In the genomic region with DNA sequence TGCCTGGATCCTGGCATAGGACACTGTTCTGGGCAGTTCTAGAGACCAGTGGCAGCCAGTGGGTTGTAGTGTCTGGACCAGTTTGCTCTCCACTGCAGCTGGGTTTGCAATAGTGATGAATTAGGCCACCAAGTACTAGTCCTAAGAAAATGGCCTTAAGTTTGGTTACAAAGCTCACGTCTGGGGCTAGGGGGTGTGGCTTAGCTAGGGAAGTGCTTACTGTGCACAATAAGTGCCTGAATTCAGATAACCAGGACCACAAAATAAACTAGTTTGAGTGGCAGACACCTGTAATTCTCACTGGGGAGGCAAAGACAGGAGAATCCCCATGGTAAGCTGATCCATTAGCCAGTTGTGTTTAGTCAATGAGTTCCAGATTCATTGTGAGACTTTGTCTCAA, we compare ENCODE assay signal across 19 mouse cellular contexts. TPM values are rescaled to one million over a fixed set of nuclear protein-coding genes. Genes with fewer than 3 reads are reported as not detected.
DNase-seq lines count a peak whose midpoint lies in the region; ATAC-seq and TF ChIP-seq lines count a peak whose summit lies in the region.
"Had no signal": no experiment of that assay in that cellular context is flagged by ENCODE, and none has a peak within 500 bp of the region (broad histone marks: within the 10 kb centered on the region; RNA-seq: fewer than 3 reads in every experiment).

No protein-coding gene starts in this region.

- H3K36me3 ChIP-seq in heart, postnatal 0 days (replicated peaks; ENCODE audit: control insufficient read depth, insufficient read depth, low read length): no peaks in the 10 kb centered on the region
- no peaks in the 10 kb centered on the region for H3K36me3 ChIP-seq in intestine, embryonic 15.5 days
- H3K36me3 ChIP-seq: stomach, embryonic 15.5 days had no signal

- no peak overlapping the region for H3K9ac ChIP-seq in heart, postnatal 0 days (replicated peaks; ENCODE audit: low read depth, low read length)
- H3K9ac ChIP-seq in intestine, embryonic 15.5 days: no peak overlapping the region
- H3K9ac ChIP-seq: stomach, embryonic 15.5 days had no signal

- H3K4me2 ChIP-seq in heart, postnatal 0 days (ENCODE audit: low read depth, low read length): no peak overlapping the region
- H3K4me2 ChIP-seq in intestine, embryonic 15.5 days (replicated peaks): no peak overlapping the region
- H3K4me2 ChIP-seq: heart, embryonic 11.5 days; midbrain, embryonic 11.5 days; stomach, embryonic 15.5 days had no signal

- TF ChIP-seq CTCF in heart, postnatal 0 days (IDR thresholded peaks at IDR 0.05; ENCODE audit: low read depth): no peak
- TF ChIP-seq CTCF in bone marrow, adult 2 months (IDR thresholded peaks at IDR 0.05; ENCODE audit: control insufficient read depth, insufficient read depth, low read length): no peak

- peak overlapping the region; percentile 43; the same call in 1 of the 2 replicates for H3K27ac ChIP-seq in heart, postnatal 0 days (ENCODE audit: low read depth)
- H3K27ac ChIP-seq in bone marrow, adult 2 months (ENCODE audit: control insufficient read depth, insufficient read depth, low read depth, low read length, poor library complexity): peak overlapping the region; percentile 2; the same call in 1 of the 2 replicates
- no peak overlapping the region for H3K27ac ChIP-seq in intestine, embryonic 15.5 days
- H3K27ac ChIP-seq: stomach, embryonic 15.5 days had no signal

- no peak for ATAC-seq in heart, postnatal 0 days (ENCODE audit: insufficient read depth, low read depth)
- ATAC-seq in megakaryocyte progenitor cell, adult 5-6 weeks (replicated peaks; ENCODE audit: poor library complexity): peak; percentile 56
- ATAC-seq in erythroid progenitor cell, adult 5-6 weeks (replicated peaks; ENCODE audit: low FRiP score, poor library complexity, severe bottlenecking): no peak
- ATAC-seq in intestine, embryonic 15.5 days: no peak
- ATAC-seq: hindbrain, embryonic 16.5 days had no signal

- TF ChIP-seq EP300 in heart, postnatal 0 days (IDR thresholded peaks at IDR 0.05; ENCODE audit: low read depth): no peak

- no peak overlapping the region for H3K4me3 ChIP-seq in heart, postnatal 0 days (ENCODE audit: low read depth, low read length)
- no peak overlapping the region for H3K4me3 ChIP-seq in bone marrow, adult 2 months (replicated peaks; ENCODE audit: control insufficient read depth, low read depth, low read length)
- no peak overlapping the region for H3K4me3 ChIP-seq in intestine, embryonic 15.5 days (replicated peaks)
- H3K4me3 ChIP-seq: stomach, embryonic 15.5 days had no signal

- no peak for TF ChIP-seq POLR2A in bone marrow, adult 2 months (IDR thresholded peaks at IDR 0.05; ENCODE audit: borderline replicate concordance, control insufficient read depth, low read depth, low read length)

- no peaks in the 10 kb centered on the region for H3K9me3 ChIP-seq in heart, postnatal 0 days (replicated peaks; ENCODE audit: control insufficient read depth, low read length)
- H3K9me3 ChIP-seq in intestine, embryonic 15.5 days: no peaks in the 10 kb centered on the region
- H3K9me3 ChIP-seq: stomach, embryonic 15.5 days had no signal

- H3K27me3 ChIP-seq in heart, postnatal 0 days (ENCODE audit: control insufficient read depth, insufficient read depth, low read length): no peaks in the 10 kb centered on the region
- no peaks in the 10 kb centered on the region for H3K27me3 ChIP-seq in intestine, embryonic 15.5 days (replicated peaks)
- H3K27me3 ChIP-seq: stomach, embryonic 15.5 days had no signal

- no peak for DNase-seq in heart, postnatal 0 days (ENCODE audit: low spot score)
- no peak for DNase-seq in heart, adult 18-20 months
- peak; percentile 66 for DNase-seq in thymus, postnatal 25 days
- no peak for DNase-seq in cerebellum, postnatal 14 days
- DNase-seq: cerebellum, adult 11 months; embryo, embryonic 11 days; heart, postnatal 36 days; kidney, adult 18-20 months; kidney, postnatal 10 days; left cerebral cortex, postnatal 4 days; lung, adult 18-20 months had no signal

- WGBS in heart, postnatal 0 days: 38% methylated on average over 1 of the region's 1 CpGs
- 2% methylated on average over 1 of the region's 1 CpGs for WGBS in bone marrow, adult 2 months
- WGBS in intestine, embryonic 15.5 days: 51% methylated on average over 1 of the region's 1 CpGs

- H3K4me1 ChIP-seq in heart, postnatal 0 days (ENCODE audit: control insufficient read depth, insufficient read depth): peaks cover 6% of the 10 kb centered on the region; the same call in 1 of the 2 replicates
- peaks cover 3% of the 10 kb centered on the region; the same call in 1 of the 2 replicates for H3K4me1 ChIP-seq in bone marrow, adult 2 months (ENCODE audit: control insufficient read depth, insufficient read depth, low read length)
- H3K4me1 ChIP-seq in intestine, embryonic 15.5 days (replicated peaks): 0 out of 2 replicates have a peak, but pooled peaks cover 14% of the 10 kb centered on the region

RNA-seq across cellular contexts. Expression of a gene that starts 59.3 kb away (rescaled TPM):
- 11.3 and 17.7 TPM in 2 replicates for total RNA-seq in heart, postnatal 0 days (2014; rRNA removed; ENCODE audit: low replicate concordance)
- 18.4 and 20.2 TPM in 2 replicates for polyA plus RNA-seq in heart, postnatal 0 days (2015; fragmentation: Nextera tagmentation; extraction: Ambion mirVana)
- 10 to 100 TPM; 33.2 to 36.7 TPM for total RNA-seq in heart, adult 18-20 months (2021)
- 19.5 and 26.7 TPM in 2 replicates for polyA plus RNA-seq in bone marrow, adult 2 months (2011; ENCODE audit: insufficient read depth, insufficient read length, low replicate concordance, missing spikeins)
- total RNA-seq in megakaryocyte progenitor cell, adult 5-6 weeks (2015): 41.6 and 43.4 TPM in 2 replicates
- total RNA-seq in megakaryocyte progenitor cell, adult 5-6 weeks (2017): 31.7 and 41.7 TPM in 2 replicates
- 134 and 176 TPM in 2 replicates for total RNA-seq in erythroid progenitor cell, adult 5-6 weeks (2015; ENCODE audit: low replicate concordance)
- 139 and 203 TPM in 2 replicates for total RNA-seq in erythroid progenitor cell, adult 5-6 weeks (2017; ENCODE audit: low replicate concordance)
- 42.6 and 43.9 TPM in 2 replicates for polyA plus RNA-seq in intestine, embryonic 15.5 days (2015; fragmentation: Nextera tagmentation; extraction: Ambion mirVana)
